Mouse (Mus musculus): ENCODE measurements around the gene Tbc1d30. TPM values are rescaled to one million over a fixed set of nuclear protein-coding genes. Genes with fewer than 3 reads are reported as not detected.

Gene Tbc1d30
- polyA plus RNA-seq, 1 experiment from 2014 or later: 2.8 TPM

GRCm38 (mm10) chr10:121310511-121311221, 40.4 kb downstream of the Tbc1d30 start:
- ATAC-seq (ENCODE audit: low FRiP score) (peak; percentile 89), DNase-seq (ENCODE audit: low spot score, missing footprints) (peak; percentile 98)
- no peaks in the 10 kb centered on the region for H3K9me3 ChIP-seq (ENCODE audit: control insufficient read depth, low read length)
- H3K9ac ChIP-seq (ENCODE audit: low read length): peak overlapping the region; percentile 81
- under 1% methylated on average over 76 of the region's 77 CpGs for WGBS
- peak overlapping the region; percentile 99 for H3K4me2 ChIP-seq
- H3K27me3 ChIP-seq (ENCODE audit: control insufficient read depth, insufficient read depth, low read length): peaks cover 34% of the 10 kb centered on the region
- H3K4me3 ChIP-seq (ENCODE audit: low read depth, low read length): peak overlapping the region; percentile 69
- peak overlapping the region; percentile 61 for H3K27ac ChIP-seq (ENCODE audit: low read depth, low read length)
- H3K36me3 ChIP-seq (ENCODE audit: control insufficient read depth, insufficient read depth, low read length): no peaks in the 10 kb centered on the region
- peaks cover 17% of the 10 kb centered on the region for H3K4me1 ChIP-seq (ENCODE audit: control insufficient read depth, insufficient read depth, low read length)

DNA sequence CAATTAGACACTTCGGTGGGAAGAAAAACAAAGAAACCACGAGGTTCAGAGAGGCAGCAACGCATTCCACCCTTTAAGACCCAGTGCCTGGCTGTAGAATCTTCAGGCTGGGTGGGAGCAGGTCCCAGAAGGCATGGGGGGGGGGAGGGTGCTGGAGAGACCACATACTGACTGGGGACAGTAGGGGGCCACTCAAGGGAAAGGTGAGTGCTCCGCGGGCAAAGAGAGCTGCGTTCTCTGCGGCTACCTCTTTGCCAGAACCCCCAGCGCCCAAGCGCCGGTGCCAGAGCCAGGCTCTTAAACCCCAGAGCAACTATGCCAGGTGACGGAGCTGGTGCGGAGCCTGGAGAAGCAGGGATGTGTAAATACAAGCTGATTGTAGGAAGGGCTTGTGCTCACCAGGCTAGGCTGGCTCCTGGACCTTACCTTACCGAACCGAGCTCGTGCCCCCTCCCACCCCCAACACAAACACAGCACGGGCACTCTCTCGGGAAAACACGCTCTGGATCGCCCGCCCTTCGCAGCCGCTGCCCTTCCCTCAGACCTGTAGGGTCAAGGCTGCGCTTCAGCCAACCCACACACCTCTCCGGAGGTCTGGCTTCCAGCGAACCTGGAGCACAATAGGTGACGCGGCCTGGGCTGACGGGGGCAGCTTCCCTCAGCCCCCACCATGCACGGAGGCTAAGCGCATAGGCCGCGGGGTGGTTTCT, 41.1 kb downstream of the Tbc1d30 start:
- H3K36me3 ChIP-seq (ENCODE audit: control insufficient read depth, insufficient read depth, low read length): no peaks in the 10 kb centered on the region
- H3K27me3 ChIP-seq (ENCODE audit: control insufficient read depth, insufficient read depth, low read length): peaks cover 34% of the 10 kb centered on the region
- peak overlapping the region; percentile 69 for H3K4me3 ChIP-seq (ENCODE audit: low read depth, low read length)
- H3K4me1 ChIP-seq (ENCODE audit: control insufficient read depth, insufficient read depth, low read length): peaks cover 13% of the 10 kb centered on the region
- WGBS: under 1% methylated on average over 32 of the region's 32 CpGs
- DNase-seq (ENCODE audit: low spot score, missing footprints) (peak; percentile 96), ATAC-seq (ENCODE audit: low FRiP score) (peak; percentile 54)
- no peak overlapping the region for H3K27ac ChIP-seq (ENCODE audit: low read depth, low read length)
- H3K9me3 ChIP-seq (ENCODE audit: control insufficient read depth, low read length): no peaks in the 10 kb centered on the region
- H3K9ac ChIP-seq (ENCODE audit: low read length): peak overlapping the region; percentile 81
- peak overlapping the region; percentile 99 for H3K4me2 ChIP-seq

GRCm38 (mm10) chr10:121309123-121309655, 41.9 kb downstream of the Tbc1d30 start:
- Histone ChIP-seq H3K27ac (ENCODE audit: low read depth, low read length) (no peak overlapping the region), H3K4me1 (ENCODE audit: control insufficient read depth, insufficient read depth, low read length) (peaks cover 13% of the 10 kb centered on the region)

GRCm38 (mm10) chr10:121305441-121305840, 45.6 kb downstream of the Tbc1d30 start:
- peaks cover 18% of the 10 kb centered on the region for H3K27me3 ChIP-seq (ENCODE audit: control insufficient read depth, insufficient read depth, low read length)
- no peak overlapping the region for H3K27ac ChIP-seq (ENCODE audit: low read depth, low read length)
- H3K9ac ChIP-seq (ENCODE audit: low read length): no peak overlapping the region
- 29% methylated on average over 5 of the region's 5 CpGs for WGBS
- no peak overlapping the region for H3K4me3 ChIP-seq (ENCODE audit: low read depth, low read length)
- H3K4me2 ChIP-seq: no peak overlapping the region
- ATAC-seq (ENCODE audit: low FRiP score) (peak; percentile 51), DNase-seq (ENCODE audit: low spot score, missing footprints) (no peak)
- H3K36me3 ChIP-seq (ENCODE audit: control insufficient read depth, insufficient read depth, low read length): no peaks in the 10 kb centered on the region
- no peaks in the 10 kb centered on the region for H3K9me3 ChIP-seq (ENCODE audit: control insufficient read depth, low read length)
- H3K4me1 ChIP-seq (ENCODE audit: control insufficient read depth, insufficient read depth, low read length): peaks cover 12% of the 10 kb centered on the region

More at GRCm38 (mm10) chr10:121309123-121309655, 41.9 kb downstream of the Tbc1d30 start:
- DNase-seq (ENCODE audit: low spot score, missing footprints) (no peak), ATAC-seq (ENCODE audit: low FRiP score) (no peak)
- H3K9me3 ChIP-seq (ENCODE audit: control insufficient read depth, low read length): no peaks in the 10 kb centered on the region
- peaks cover 34% of the 10 kb centered on the region for H3K27me3 ChIP-seq (ENCODE audit: control insufficient read depth, insufficient read depth, low read length)
- peak overlapping the region; percentile 69; the same call in 1 of the 2 replicates for H3K4me3 ChIP-seq (ENCODE audit: low read depth, low read length)
- H3K36me3 ChIP-seq (ENCODE audit: control insufficient read depth, insufficient read depth, low read length): no peaks in the 10 kb centered on the region
- no peak overlapping the region for H3K9ac ChIP-seq (ENCODE audit: low read length)
- peak overlapping the region; percentile 99 for H3K4me2 ChIP-seq
- WGBS: 21% methylated on average over 11 of the region's 11 CpGs

GRCm38 (mm10) chr10:121303559-121303958, 47.5 kb downstream of the Tbc1d30 start:
- ATAC-seq (ENCODE audit: low FRiP score): no peak

GRCm38 (mm10) chr10:121301868-121302267, 49.2 kb downstream of the Tbc1d30 start:
- 77% methylated on average over 14 of the region's 14 CpGs for WGBS
- no peak overlapping the region for H3K4me3 ChIP-seq (ENCODE audit: low read depth, low read length)
- no peaks in the 10 kb centered on the region; the same call in 1 of the 2 replicates for H3K4me1 ChIP-seq (ENCODE audit: control insufficient read depth, insufficient read depth, low read length)
- no peaks in the 10 kb centered on the region for H3K36me3 ChIP-seq (ENCODE audit: control insufficient read depth, insufficient read depth, low read length)
- H3K27me3 ChIP-seq (ENCODE audit: control insufficient read depth, insufficient read depth, low read length): no peaks in the 10 kb centered on the region; the same call in 1 of the 2 replicates
- H3K9me3 ChIP-seq (ENCODE audit: control insufficient read depth, low read length): no peaks in the 10 kb centered on the region
- ATAC-seq (ENCODE audit: low FRiP score) (no peak), DNase-seq (ENCODE audit: low spot score, missing footprints) (no peak)
- H3K9ac ChIP-seq (ENCODE audit: low read length): no peak overlapping the region
- H3K4me2 ChIP-seq: no peak overlapping the region
- H3K27ac ChIP-seq (ENCODE audit: low read depth, low read length): no peak overlapping the region

More at GRCm38 (mm10) chr10:121303559-121303958, 47.5 kb downstream of the Tbc1d30 start:
- Histone ChIP-seq H3K27ac (ENCODE audit: low read depth, low read length) (no peak overlapping the region), H3K27me3 (ENCODE audit: control insufficient read depth, insufficient read depth, low read length) (peaks cover 5% of the 10 kb centered on the region), H3K36me3 (ENCODE audit: control insufficient read depth, insufficient read depth, low read length) (no peaks in the 10 kb centered on the region), H3K9me3 (ENCODE audit: control insufficient read depth, low read length) (no peaks in the 10 kb centered on the region), H3K4me3 (ENCODE audit: low read depth, low read length) (no peak overlapping the region), H3K9ac (ENCODE audit: low read length) (no peak overlapping the region), H3K4me1 (ENCODE audit: control insufficient read depth, insufficient read depth, low read length) (no peaks in the 10 kb centered on the region), H3K4me2 (no peak overlapping the region)
- no peak for DNase-seq (ENCODE audit: low spot score, missing footprints)
- 75% methylated on average over 3 of the region's 3 CpGs for WGBS

- ATAC-seq (ENCODE audit: low FRiP score): no peak
- no peak for DNase-seq (ENCODE audit: low spot score, missing footprints)
- Histone ChIP-seq H3K4me1 (ENCODE audit: control insufficient read depth, insufficient read depth, low read length) (no peaks in the 10 kb centered on the region; the same call in 1 of the 2 replicates), H3K4me3 (ENCODE audit: low read depth, low read length) (no peak overlapping the region), H3K27ac (ENCODE audit: low read depth, low read length) (no peak overlapping the region), H3K9me3 (ENCODE audit: control insufficient read depth, low read length) (no peaks in the 10 kb centered on the region), H3K4me2 (no peak overlapping the region), H3K9ac (ENCODE audit: low read length) (no peak overlapping the region), H3K27me3 (ENCODE audit: control insufficient read depth, insufficient read depth, low read length) (no peaks in the 10 kb centered on the region; the same call in 1 of the 2 replicates), H3K36me3 (ENCODE audit: control insufficient read depth, insufficient read depth, low read length) (no peaks in the 10 kb centered on the region)
- WGBS: 87% methylated on average over 7 of the region's 7 CpGs
Observed at GRCm38 (mm10) chr10:121300659-121301058, 50.4 kb downstream of the Tbc1d30 start.

- ATAC-seq (ENCODE audit: low FRiP score): peak; percentile 76
- DNase-seq (ENCODE audit: low spot score, missing footprints): peak; percentile 91
- Histone ChIP-seq H3K9ac (ENCODE audit: low read length) (no peak overlapping the region; the same call in 1 of the 2 replicates), H3K4me2 (peak overlapping the region; percentile 10; the same call in 1 of the 2 replicates), H3K4me3 (ENCODE audit: low read depth, low read length) (no peak overlapping the region), H3K9me3 (ENCODE audit: control insufficient read depth, low read length) (no peaks in the 10 kb centered on the region), H3K27me3 (ENCODE audit: control insufficient read depth, insufficient read depth, low read length) (no peaks in the 10 kb centered on the region), H3K36me3 (ENCODE audit: control insufficient read depth, insufficient read depth, low read length) (no peaks in the 10 kb centered on the region), H3K4me1 (ENCODE audit: control insufficient read depth, insufficient read depth, low read length) (no peaks in the 10 kb centered on the region; the same call in 1 of the 2 replicates), H3K27ac (ENCODE audit: low read depth, low read length) (no peak overlapping the region)
- WGBS: 44% methylated on average over 25 of the region's 25 CpGs
Observed at GRCm38 (mm10) chr10:121297054-121297701, 53.9 kb downstream of the Tbc1d30 start.
